Comparison of ENCODE assay signal across 17 mouse cellular contexts in genomic region chrX:90927989-90928388, GRCm38 (mm10). TPM values are rescaled to one million over a fixed set of nuclear protein-coding genes. Genes with fewer than 3 reads are reported as not detected.
A peak's percentile ranks its signal among the peaks of the same experiment; 100 is the strongest.
DNase-seq lines count a peak whose midpoint lies in the region; ATAC-seq lines count a peak whose summit lies in the region.
"Had no signal": no experiment of that assay in that cellular context is flagged by ENCODE, and none has a peak within 500 bp of the region (broad histone marks: within the 10 kb centered on the region; RNA-seq: fewer than 3 reads in every experiment).

No protein-coding gene starts in this region.

- H3K4me3 ChIP-seq in forebrain, embryonic 14.5 days (ENCODE audit: low read depth, low read length), result no peak overlapping the region
- no peak overlapping the region for H3K4me3 ChIP-seq in forebrain, embryonic 13.5 days

- no peak overlapping the region for H3K9ac ChIP-seq in forebrain, embryonic 14.5 days (ENCODE audit: low read length)
- H3K9ac ChIP-seq in forebrain, embryonic 13.5 days, result no peak overlapping the region

- H3K4me1 ChIP-seq in forebrain, embryonic 14.5 days (ENCODE audit: control insufficient read depth, insufficient read depth, low read length), result no peaks in the 10 kb centered on the region
- H3K4me1 ChIP-seq in forebrain, embryonic 13.5 days, result no peaks in the 10 kb centered on the region

- no peaks in the 10 kb centered on the region for H3K36me3 ChIP-seq in forebrain, embryonic 14.5 days (ENCODE audit: control insufficient read depth, insufficient read depth, low read length)
- no peaks in the 10 kb centered on the region for H3K36me3 ChIP-seq in forebrain, embryonic 13.5 days (ENCODE audit: poor library complexity, severe bottlenecking)

- DNase-seq in forebrain, embryonic 14.5 days (ENCODE audit: low spot score), result peak; percentile 6
- peak; percentile 1 to 2 for DNase-seq in left cerebral cortex, postnatal 14 days (ENCODE audit: low spot score in 2 of 2)
- no peak for DNase-seq in left cerebral cortex, adult 18-20 months (ENCODE audit: low spot score in 2 of 2)
- peak; percentile 2 for DNase-seq in NIH3T3 (ENCODE audit: low read depth)
- peak; percentile 0 for DNase-seq in forelimb bud, embryonic 11.5 days (ENCODE audit: low read depth, low spot score)
- DNase-seq in adrenal gland, adult 18-20 months (ENCODE audit: low spot score in 2 of 2), result no peak
- DNase-seq: cerebellum, adult 8-10 months; kidney, postnatal 14 days had no signal

- WGBS in forebrain, embryonic 14.5 days, result 65% methylated on average over 1 of the region's 1 CpGs
- 68% methylated on average over 1 of the region's 1 CpGs for WGBS in forebrain, embryonic 13.5 days

- H3K27ac ChIP-seq in forebrain, embryonic 14.5 days (ENCODE audit: low read depth, low read length), result no peak overlapping the region
- no peak overlapping the region for H3K27ac ChIP-seq in forebrain, embryonic 13.5 days

- H3K4me2 ChIP-seq in forebrain, embryonic 14.5 days (ENCODE audit: low read length), result no peak overlapping the region
- H3K4me2 ChIP-seq in forebrain, embryonic 13.5 days, result no peak overlapping the region
- H3K4me2 ChIP-seq: heart, embryonic 11.5 days had no signal

- intact Hi-C loops in left cerebral cortex, postnatal 14 days (cut with DNase I), result no loop called here

- no peaks in the 10 kb centered on the region for H3K27me3 ChIP-seq in forebrain, embryonic 14.5 days (replicated peaks; ENCODE audit: control insufficient read depth, insufficient read depth, low read length)
- no peaks in the 10 kb centered on the region for H3K27me3 ChIP-seq in forebrain, embryonic 13.5 days

- ATAC-seq in forebrain, embryonic 14.5 days, result no peak
- no peak for ATAC-seq in forebrain, embryonic 13.5 days
- no peak for ATAC-seq in megakaryocyte progenitor cell, adult 5-6 weeks (replicated peaks; ENCODE audit: poor library complexity)
- ATAC-seq: hindbrain, embryonic 16.5 days had no signal

- no peaks in the 10 kb centered on the region for H3K9me3 ChIP-seq in forebrain, embryonic 14.5 days (replicated peaks; ENCODE audit: control insufficient read depth, low read length)
- H3K9me3 ChIP-seq in forebrain, embryonic 13.5 days (replicated peaks), result no peaks in the 10 kb centered on the region

RNA-seq across cellular contexts. Expression of gene Gm44, which starts 36.0 kb away (rescaled TPM):
- polyA plus RNA-seq in forebrain, embryonic 14.5 days (2014; fragmentation: Nextera tagmentation; extraction: Ambion mirVana), result not detected in 2 replicates
- not detected in 2 replicates for polyA plus RNA-seq in forebrain, embryonic 13.5 days (2015; fragmentation: Nextera tagmentation; extraction: Ambion mirVana)
- not detected for total RNA-seq in left cerebral cortex, postnatal 14 days (2021)
- not detected for total RNA-seq in left cerebral cortex, adult 18-20 months (2021)
- not detected for total RNA-seq in adrenal gland, adult 18-20 months (2021)
- not detected in 2 replicates for total RNA-seq in megakaryocyte progenitor cell, adult 5-6 weeks (2015)
- not detected in 2 replicates for total RNA-seq in megakaryocyte progenitor cell, adult 5-6 weeks (2017)
- total RNA-seq: left cerebral cortex, postnatal 36 days; megakaryocyte, adult 5-6 weeks had no signal
- polyA plus RNA-seq: C2C12; heart, embryonic 11.5 days; hindbrain, embryonic 16.5 days; liver, embryonic 16.5 days; spleen, adult 2 months had no signal

Comparison
In these comparisons a context has a peak if more than half of its experiments do, and no peak if none do; other contexts are left out.
1. DNase-seq: peak in forebrain, embryonic 14.5 days (single experiment), left cerebral cortex, postnatal 14 days (2 of 2), NIH3T3 (single experiment) and forelimb bud, embryonic 11.5 days (single experiment); none in left cerebral cortex, adult 18-20 months (0 of 2) and adrenal gland, adult 18-20 months (0 of 2).